Mouse (Mus musculus) yolk sac, embryonic 10.5 days (tissue): ENCODE measurements at regions not wholly inside any gene's neighbourhood (a gene's known extent, or its start where the extent isn't known, plus 50 kb on each side); places are given as distances from the start of the nearest gene placed in this dataset.

Experiments used
- DNase-seq: peaks from one replicate; pipeline ENCODE4 v3.0.0-alpha.2; 2017; ENCODE audit warnings: low spot score

- DNase-seq, result no peak
Measured at GRCm38 (mm10) chr1:189990046-189990622, 68.0 kb upstream of the Smyd2 start.

- DNase-seq, result no peak
Measured at GRCm38 (mm10) chr1:189989376-189989775, 67.2 kb upstream of the Smyd2 start.

GRCm38 (mm10) chr1:189988864-189989263 lies 66.7 kb upstream of the Smyd2 start:
- no peak for DNase-seq

GRCm38 (mm10) chr1:189985516-189986205 lies 63.5 kb upstream of the Smyd2 start:
- DNase-seq, result no peak

- DNase-seq, result no peak
Measured at GRCm38 (mm10) chr1:189978244-189978643, 56.1 kb upstream of the Smyd2 start.

- no peak for DNase-seq
Measured at GRCm38 (mm10) chr1:189975660-189976059, 53.5 kb upstream of the Smyd2 start.

- peak; percentile 79 for DNase-seq
Measured at GRCm38 (mm10) chr1:189972790-189973406, 50.7 kb upstream of the Smyd2 start.
